Mouse (Mus musculus) heart, postnatal 0 days (tissue): ENCODE measurements at regions not wholly inside any gene's neighbourhood (a gene's known extent, or its start where the extent isn't known, plus 50 kb on each side); places are given as distances from the start of the nearest gene placed in this dataset.

ENCODE experiments used
- CTCF ChIP-seq: IDR thresholded peaks from 2 replicates; pipeline ENCODE4 v1.5.1; 2016; ENCODE audit warnings: antibody characterized with exemption, control low read depth, low read depth
- EP300 ChIP-seq: IDR thresholded peaks from 2 replicates; pipeline ENCODE4 v1.6.1; 2016; ENCODE audit warnings: antibody characterized with exemption, low read depth

DNA sequence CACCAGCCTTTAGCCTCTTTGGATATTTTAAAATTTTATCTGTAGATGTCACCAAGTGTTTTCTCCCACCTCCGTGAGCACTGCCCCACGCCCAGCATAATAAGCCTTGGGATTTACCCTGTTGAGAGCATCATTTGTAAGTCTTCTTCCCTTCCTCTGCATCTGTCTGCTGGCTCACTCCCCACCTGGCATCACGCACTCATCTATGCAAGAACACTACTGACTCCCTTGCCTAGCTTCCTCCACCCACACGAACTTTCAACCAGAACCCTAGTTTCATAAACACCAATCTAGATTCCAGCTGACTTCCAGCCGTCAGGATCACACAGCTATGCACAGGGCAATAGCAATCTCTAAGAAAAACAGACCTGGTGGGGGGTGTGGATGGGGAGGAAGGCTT lies 311.2 kb upstream of the Cdh4 start:
- no peak for TF ChIP-seq CTCF
- no peak for TF ChIP-seq EP300
